Mouse (Mus musculus): ENCODE measurements at regions not wholly inside any gene's neighbourhood (a gene's known extent, or its start where the extent isn't known, plus 50 kb on each side); places are given as distances from the start of the nearest gene placed in this dataset.

DNA sequence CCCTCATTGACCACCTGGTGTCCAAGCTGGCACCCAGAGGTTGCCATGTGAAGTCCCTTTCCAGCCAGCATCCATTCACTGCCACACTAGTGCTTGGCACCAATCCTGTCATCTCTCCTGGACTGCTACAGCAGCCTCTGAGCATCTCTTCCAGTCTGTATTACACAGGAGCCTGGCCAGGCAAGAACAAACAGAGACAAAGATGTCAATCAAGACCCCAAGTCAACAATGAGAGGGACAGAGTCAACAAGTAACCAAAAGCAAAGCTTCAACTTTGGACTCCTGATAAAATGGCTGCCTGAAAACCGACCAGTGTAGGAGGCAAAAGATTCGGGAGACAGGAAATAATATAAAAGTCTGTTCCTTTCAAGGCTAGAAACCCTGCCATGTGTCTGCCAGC, 227.3 kb upstream of the Prox1 start:
- DNase-seq, result no peak

- no peak for DNase-seq
Observed at GRCm38 (mm10) chr1:190393061-190393460, 222.5 kb upstream of the Prox1 start.

DNA sequence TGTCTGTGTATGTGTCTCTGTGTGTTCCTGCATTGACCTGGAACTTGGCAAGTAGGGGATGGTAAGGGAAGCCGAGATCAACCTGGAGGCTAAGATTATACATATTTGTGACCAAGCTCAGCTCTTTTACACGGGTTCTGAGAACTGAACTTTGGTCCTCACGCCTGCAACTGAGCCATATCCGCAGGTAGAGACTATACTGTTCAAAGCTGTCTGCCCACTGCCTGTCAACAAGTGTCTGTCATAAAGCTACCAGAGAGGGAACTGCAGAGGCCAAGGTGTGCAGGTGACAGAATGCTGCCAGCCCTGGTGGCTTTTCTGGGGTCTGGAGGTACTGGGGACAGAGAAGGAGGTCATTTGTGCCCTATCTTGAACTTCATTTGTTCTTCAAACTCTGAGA, 218.3 kb upstream of the Prox1 start:
- no peak for DNase-seq

DNA sequence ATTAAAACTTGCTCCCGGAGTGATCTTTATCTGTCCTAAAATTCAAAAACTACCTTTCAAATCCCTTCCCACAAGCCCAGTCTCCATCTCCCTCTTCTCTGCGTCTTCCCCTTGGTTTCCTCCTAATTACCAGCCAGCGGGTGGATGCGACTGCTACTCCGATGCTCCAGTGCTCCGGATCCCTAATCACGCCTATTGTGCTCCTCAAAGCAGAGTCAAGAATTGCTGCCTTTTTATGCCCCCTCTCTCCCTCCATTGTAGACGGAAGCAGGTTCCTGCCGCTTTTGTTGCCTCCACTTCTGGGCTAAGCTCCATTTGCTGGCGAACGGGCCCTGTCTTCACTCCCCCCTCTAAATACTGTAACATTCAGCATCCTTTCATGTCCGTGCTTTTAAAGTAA, 214.0 kb upstream of the Prox1 start:
- DNase-seq, result peak; percentile 20

GRCm38 (mm10) chr1:190383256-190383838, 212.8 kb upstream of the Prox1 start:
- DNase-seq, result no peak

DNA sequence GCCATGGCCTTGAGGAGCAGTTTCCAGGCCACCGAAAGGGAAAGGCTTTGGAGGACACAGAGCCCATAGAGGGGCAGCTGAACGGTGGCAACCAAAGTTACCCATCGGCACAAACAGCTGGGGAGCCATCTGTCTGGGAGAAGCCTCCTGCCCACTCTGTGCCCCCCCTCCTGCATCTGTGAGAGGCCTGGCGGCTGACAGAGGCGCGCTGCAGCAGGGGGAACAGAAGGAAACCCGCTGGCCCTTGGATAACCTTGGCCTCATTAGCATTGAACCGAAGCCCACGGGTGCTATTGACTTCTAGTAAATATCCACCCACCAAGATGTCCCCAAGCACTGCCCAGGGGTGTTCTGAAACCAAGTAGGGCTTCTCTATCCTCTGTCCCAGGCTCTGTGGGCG, 209.6 kb upstream of the Prox1 start:
- peak; percentile 56 for DNase-seq

- DNase-seq, result peak; percentile 48
Observed at GRCm38 (mm10) chr1:190375160-190375880, 204.8 kb upstream of the Prox1 start.

- peak; percentile 46 for DNase-seq
Observed at GRCm38 (mm10) chr1:190374270-190374669, 203.8 kb upstream of the Prox1 start.

- DNase-seq, result no peak
Observed at GRCm38 (mm10) chr1:190366631-190367030, 196.1 kb upstream of the Prox1 start.

GRCm38 (mm10) chr1:190365126-190365525, 194.6 kb upstream of the Prox1 start:
- no peak for DNase-seq

DNA sequence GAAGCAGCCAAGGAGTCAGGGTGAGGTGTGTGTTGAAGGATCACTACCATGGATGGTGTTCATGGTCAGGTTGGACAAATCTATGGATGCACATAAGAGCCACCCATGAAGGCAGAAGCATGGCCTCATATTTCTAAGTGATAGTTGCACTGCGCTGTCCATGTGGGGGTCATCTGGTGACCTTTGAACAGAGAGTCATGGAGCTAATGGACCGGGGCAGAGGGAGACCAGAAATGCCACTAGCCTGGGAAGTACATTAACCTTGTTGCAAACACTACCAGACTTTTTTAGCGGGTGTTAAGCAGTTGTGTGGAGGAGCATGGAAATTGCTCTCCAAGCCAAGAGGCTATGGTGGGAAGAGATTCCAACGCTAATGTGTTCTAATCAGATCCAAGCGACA, 190.1 kb upstream of the Prox1 start:
- DNase-seq, result no peak

GRCm38 (mm10) chr1:190357779-190358178, 187.3 kb upstream of the Prox1 start:
- DNase-seq, result no peak

GRCm38 (mm10) chr1:190347610-190348009, 177.1 kb upstream of the Prox1 start:
- peak; percentile 25 for DNase-seq

GRCm38 (mm10) chr1:190340715-190341114, 170.2 kb upstream of the Prox1 start:
- DNase-seq, result no peak

GRCm38 (mm10) chr1:190334471-190334870, 164.0 kb upstream of the Prox1 start:
- DNase-seq, result no peak

DNA sequence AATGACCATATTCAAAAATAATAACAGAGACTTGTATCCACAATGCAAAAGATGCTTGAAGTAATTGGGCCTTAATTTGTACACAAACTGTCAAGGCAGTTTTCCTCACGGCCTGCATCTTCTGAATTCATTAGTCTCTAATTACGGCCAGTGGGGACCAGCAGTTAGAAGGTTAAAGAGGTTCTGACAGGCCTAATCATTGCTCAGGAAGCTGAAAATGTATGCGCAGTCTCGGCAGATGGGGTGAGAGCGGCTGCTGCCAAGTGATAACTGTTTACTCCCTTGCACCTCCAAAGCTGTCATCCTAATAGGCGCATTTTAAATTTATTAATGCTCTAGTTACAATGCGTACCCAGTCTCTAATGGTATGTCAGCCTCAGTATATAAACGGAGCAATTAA, 163.5 kb upstream of the Prox1 start:
- DNase-seq, result peak; percentile 22

GRCm38 (mm10) chr1:190332001-190332400, 161.5 kb upstream of the Prox1 start:
- no peak for DNase-seq

- no peak for DNase-seq
Observed at GRCm38 (mm10) chr1:190324562-190324961, 154.0 kb upstream of the Prox1 start.

DNA sequence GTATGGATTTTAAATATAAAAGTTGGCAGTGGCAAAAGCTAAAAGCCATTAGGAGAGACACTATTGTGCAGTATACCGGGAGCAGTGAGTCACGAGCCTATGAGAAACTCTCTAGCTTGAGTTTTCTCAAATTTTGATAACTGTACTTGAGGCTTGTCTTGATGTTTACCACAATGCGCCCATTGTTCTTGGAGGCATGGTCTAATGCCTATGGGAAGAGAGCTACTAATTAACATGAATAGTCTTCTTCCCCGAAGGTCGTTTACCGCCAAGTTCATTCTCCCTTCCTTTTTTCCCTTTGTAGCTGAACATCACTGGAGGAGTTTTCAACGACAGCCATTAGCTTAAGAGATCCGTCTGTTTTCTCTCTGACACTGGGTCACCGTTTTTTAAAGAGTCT, 153.2 kb upstream of the Prox1 start:
- DNase-seq, result no peak

DNA sequence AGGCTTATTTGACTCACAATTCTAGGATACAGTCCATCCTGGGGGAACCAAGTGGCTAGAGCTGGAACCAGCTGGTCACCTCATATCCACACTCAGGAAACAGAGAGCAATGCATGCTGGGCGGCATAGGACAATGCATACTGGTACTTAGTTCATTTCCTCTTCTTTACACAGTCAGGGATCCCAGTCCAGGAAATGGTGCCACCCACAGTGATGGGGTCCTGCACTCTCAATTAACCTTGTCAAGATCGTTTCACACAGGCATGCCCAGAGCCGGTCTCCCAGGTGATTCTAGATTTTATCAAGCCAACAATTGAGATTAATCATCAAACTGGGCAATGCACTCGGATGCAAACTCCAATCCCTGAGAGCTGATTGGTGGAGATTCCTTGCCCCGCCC, 145.7 kb upstream of the Prox1 start:
- DNase-seq, result no peak

- DNase-seq, result no peak
Observed at GRCm38 (mm10) chr1:190309831-190310230, 139.3 kb upstream of the Prox1 start.

DNA sequence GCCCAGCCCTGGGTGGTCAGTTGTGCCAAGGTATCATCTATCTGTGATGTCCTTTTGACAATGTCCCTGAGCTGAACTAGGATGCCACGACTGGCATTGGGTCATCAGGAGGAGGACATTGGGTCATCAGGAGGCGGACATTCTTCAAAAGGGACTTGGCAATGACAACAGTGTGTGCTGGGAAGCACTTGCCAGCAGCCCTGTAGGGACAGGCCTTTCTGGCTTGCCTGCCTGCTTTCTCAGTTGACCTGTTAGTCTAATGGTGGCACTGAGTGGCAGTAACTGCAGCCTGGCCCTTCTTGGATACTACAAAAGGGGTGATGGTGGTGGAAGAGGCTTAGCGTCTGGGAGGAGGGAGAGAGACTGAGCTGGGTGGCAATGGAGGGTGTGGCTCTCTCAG, 137.2 kb upstream of the Prox1 start:
- DNase-seq, result no peak

GRCm38 (mm10) chr1:190297666-190298327, 127.3 kb upstream of the Prox1 start:
- no peak for DNase-seq

- no peak for DNase-seq
Observed at GRCm38 (mm10) chr1:190290061-190290460, 119.5 kb upstream of the Prox1 start.
